Mouse (Mus musculus) T-helper 2 cell (primary cell): ENCODE measurements around the gene Nrtn.

Source experiments
- in situ Hi-C: fragments of 300-600 bp; cut with MboI, MseI; formaldehyde crosslinking; loops from one replicate; pipeline ENCODE4 v1.15.1; 2025; ENCODE audit warnings: high pct_unique_total_duplicates

Gene Nrtn

DNA sequence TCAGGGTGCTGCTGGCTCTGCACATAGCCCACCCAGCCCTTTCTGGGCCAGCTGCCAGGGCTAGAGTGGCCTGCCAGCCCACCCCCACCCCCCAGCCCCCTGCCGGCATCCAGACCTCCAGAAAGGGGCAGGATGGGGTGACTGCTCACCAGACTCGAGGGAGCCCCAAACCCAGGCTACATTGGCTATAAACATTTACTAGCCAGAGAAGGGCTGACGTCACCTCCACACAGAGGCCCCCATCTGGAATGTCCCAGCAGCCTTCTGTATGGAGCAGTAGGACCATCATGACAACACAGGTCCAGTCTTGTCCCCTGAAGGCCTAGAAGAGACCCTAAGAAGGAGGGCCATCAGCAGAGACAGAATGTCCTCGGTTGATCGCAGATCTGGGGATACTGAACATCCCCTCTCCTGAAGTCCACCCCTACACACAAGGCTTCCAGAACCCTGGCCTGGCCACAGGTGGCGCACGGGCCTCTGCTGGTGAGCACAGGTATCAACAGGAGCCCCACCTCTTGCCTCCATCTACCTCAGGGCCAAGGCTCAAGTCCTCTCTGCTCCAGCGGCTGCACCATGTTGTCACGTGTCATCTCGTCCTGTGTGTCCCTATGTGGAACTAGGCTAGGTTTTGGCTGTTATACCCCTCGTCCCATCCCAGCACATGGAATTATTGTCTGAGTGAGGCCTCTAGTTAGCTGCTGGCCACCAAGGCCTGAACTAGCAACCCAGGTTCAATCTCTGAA, 33.7 kb downstream of the Nrtn start:
- in situ Hi-C loops = no loop called here

- in situ Hi-C loops = no loop called here
These were observed 34.9 kb downstream of the Nrtn start for GRCm38 (mm10) chr17:56722441-56722840.

DNA sequence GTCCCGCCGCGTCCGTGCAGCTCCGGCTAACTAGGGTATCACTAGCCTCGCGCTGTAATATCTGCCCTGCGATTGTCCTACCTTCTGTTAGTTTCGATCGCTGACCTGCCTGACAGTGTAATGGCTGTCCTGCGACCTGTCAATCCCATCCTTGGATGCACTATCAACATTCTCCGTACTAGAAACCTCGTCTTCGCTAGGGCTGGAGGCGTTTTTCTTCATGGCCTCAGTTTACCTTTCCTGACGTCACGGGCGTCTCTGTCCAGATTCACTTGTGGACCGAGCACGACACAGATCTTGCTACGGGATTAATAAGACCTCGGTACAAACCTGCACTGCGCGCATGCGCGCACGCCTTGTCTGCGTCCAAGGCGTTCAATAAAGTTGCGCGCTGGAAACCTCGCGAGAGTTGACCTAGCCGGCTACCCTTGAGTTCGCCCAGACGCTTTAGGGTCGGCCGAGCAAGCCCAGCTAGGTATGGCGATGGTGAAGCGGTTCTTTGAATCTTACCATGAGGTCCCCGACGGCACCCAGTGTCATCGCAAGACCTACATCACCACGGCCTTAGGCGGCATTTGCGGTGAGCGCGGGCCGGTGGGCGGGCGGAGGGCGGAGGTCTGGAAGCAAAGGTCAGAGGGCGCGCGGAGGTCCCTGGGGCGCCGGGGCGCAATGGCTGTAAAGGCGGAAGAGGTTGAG, 39.8 kb downstream of the Nrtn start, which contains the start of the genes Ndufa11 and Vmac:
Ndufa11 (plus strand) TSS at position 405 of the 696 bp plus-strand sequence.
Vmac (minus strand) TSS at position 660 of the 696 bp plus-strand sequence.
- in situ Hi-C loops = loop anchor here (5.0 kb wide), 1 partner anchor 45 kb away; the partner anchor contains the start of gene Dus3l

DNA sequence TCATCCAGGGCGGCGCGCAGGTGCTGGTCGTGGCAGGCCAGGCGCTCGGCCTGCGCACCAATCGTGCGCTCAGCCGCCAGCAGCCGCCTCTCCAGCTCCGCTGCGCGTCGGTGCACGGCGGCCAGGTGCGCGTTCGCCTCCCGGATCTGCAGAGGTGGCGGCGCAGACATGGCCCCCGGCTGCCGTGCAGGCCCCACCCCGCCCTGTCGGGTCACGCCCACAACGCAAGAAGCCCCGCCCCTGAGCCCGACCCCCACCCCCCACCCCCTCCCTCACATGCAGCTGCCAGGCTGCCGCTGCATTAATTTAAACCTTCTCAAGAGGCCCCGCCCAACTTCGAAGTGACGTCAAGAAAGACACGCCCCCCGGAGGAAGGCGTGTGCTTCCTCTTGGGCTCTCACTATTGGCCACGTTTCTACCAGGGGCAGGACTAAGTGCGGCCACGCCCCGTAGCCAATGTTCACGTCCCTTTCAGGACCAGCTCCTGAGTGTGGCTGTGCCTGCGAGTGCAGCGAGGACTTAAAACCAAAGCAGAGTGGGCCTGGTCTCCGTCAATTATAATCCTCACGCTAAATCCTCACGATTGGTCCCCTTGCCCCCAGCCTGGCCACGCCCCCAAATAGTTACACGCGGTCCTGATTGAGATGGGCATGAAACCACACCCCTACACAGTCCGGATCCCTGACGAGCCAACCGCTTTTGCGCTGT, 40.5 kb downstream of the Nrtn start:
- in situ Hi-C loops = loop anchor here (5.0 kb wide), 1 partner anchor 45 kb away; the partner anchor contains the start of gene Dus3l

GRCm38 (mm10) chr17:56715914-56716654, 41.2 kb downstream of the Nrtn start:
- in situ Hi-C loops = loop anchor here (5.0 kb wide), 1 partner anchor 46 kb away; the partner anchor contains the start of gene Dus3l

DNA sequence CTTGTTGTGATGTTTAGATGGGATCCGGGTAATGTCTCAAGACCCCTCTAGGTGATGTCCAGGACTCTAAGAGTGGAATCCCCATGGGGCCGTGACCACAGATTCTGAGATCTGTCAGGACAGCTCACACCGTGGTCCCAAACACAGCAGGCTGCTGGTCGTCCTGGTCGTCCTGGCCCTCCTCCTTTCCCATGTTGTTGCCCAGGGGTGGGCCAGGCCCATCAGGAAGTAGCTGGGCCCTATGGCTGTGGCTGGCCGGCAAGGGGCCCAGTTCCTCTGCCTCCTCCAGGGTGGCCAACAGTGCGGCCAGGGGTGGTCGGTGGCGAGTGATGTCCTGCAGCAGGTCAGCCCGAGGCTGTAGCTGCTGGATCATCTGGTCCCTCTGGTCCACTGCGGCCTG, 42.0 kb downstream of the Nrtn start:
- in situ Hi-C loops = loop anchor here (5.0 kb wide), 1 partner anchor 47 kb away; the partner anchor contains the start of gene Dus3l

GRCm38 (mm10) chr17:56709708-56710107, 47.6 kb downstream of the Nrtn start:
- in situ Hi-C loops = no loop called here

GRCm38 (mm10) chr17:56708692-56709091, 48.6 kb downstream of the Nrtn start:
- in situ Hi-C loops = no loop called here

DNA sequence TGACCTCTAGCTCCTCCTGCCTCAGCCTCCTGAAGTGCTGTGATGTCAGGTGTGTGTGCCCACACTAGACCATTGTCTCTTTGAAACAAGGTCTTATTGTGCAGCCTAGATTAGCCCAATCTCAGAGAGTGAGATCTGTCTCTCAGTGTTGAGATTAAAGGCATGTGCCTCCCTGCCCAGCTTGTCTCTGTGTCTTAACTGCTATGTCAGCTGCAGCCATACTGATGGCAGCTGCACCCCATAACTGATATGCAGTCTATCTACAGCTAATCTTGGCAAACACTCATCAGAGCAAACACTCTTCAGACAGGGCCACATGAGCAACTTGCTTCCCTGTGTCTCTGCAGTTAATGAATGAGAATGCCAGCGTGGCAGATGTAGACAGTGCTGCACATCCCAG, 50.8 kb downstream of the Nrtn start:
- in situ Hi-C loops = no loop called here

GRCm38 (mm10) chr17:56703038-56703437, 54.3 kb downstream of the Nrtn start:
- in situ Hi-C loops = no loop called here
